Mouse (Mus musculus) small intestine, adult 2 months (tissue): ENCODE measurements around the gene Fbln5.

Source experiments
- CTCF ChIP-seq: fragments of 200-500 bp; IDR thresholded peaks from 2 replicates; pipeline ENCODE4 v1.5.1; 2012; ENCODE audit warnings: low read depth, mild to moderate bottlenecking, control low read depth, inconsistent platforms, low read length, moderate library complexity, mixed read lengths; ENCODE audit not compliant: insufficient replicate concordance, insufficient read length; ENCODE audit errors: extremely low read depth
- POLR2A ChIP-seq: fragments of 200-500 bp; IDR thresholded peaks from 2 replicates; pipeline ENCODE4 v1.6.1; 2012; ENCODE audit warnings: low read depth, mild to moderate bottlenecking, control low read depth, inconsistent platforms, low read length, moderate library complexity

DNA sequence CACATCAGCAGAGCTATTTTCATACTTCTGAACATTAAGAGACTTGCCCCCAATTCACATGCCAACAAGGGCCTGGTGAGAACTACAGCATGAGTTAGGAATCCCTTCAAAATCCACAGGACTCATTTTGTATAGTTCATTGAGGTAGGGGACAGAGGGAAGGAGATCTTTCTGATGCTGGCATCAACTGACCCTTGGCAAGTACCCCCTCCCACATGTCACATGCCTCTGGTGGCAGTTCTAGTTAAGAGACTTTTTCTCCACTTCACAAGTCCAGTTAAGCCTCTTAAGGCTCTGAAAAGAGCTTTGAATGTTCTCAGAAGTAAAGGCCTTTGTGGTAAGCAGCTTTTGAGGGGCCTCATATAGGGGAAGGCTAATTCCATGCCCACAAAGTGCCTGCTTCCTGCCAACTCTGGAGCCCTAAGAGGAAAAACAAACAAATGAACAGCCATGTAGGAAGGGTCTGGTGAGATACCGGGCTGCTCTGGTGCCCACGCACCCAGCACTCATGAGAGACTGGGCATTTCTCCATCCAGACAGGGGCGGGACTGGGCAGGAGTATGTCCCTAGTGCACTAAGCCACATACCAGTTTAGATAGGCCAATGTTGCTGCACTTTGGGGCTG, 52.5 kb downstream of the Fbln5 start:
- TF ChIP-seq CTCF (no peak), POLR2A (no peak)
